Mouse (Mus musculus): Measurements from ENCODE around the gene Zfp617.
"Not testable (repeated sequence)": the region's sequence is repeated elsewhere in the genome, so short reads cannot be mapped to it uniquely, and the experiment has no call there.

Zfp617 gene

DNA sequence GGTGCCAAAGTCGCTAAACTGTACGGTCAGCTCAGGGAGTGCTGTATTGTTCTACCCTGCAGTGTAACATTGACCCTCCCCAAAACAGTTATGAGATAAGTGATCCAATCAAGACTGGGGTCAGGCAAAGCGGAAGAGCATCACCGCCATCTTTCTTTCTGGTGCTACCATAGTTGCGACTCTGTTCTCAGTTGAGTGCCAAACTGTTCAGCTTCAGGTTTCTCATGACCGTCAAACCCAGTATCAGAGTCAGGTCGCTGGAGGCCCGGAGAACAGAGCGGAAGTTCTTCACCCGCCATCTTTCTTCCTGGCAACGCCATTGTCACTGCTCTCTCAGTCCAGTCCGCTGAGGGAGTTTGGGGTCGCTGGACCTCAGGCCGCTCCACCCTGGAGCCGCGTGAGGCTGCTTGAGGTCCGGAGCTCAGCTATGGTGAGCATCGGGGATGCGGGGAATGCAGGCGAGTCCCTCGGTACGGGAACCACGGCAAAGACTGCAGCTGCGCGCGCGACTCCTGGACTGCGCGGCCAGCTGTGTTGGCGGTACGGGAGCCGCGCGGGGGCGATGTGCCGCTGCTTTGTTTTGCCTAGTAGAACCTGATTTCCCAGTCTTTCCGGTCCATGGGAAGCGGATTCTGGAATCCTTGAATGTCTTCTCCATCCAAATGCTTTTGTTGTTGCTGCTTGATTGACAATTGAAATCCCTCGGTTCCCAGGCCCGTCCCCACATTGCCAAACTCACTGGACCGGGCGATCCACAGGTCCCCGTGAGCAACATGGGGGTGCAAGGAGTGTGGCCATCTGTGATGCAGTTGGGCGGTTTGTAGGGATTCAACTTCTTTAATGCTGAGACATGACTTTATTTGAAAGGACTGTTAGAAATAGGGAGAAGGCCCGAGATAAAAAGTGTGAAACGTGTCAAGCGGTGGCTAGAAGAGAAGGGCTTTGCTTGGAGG, at the start of gene Zfp617, which contains the start of gene Zfp882:
TSS of gene Zfp617 (plus strand) at position 327 of the 953 bp plus-strand sequence.
TSS of gene Zfp882 (plus strand) at position 300 of the 953 bp plus-strand sequence.
- DNase-seq, result peak; percentile 92

DNA sequence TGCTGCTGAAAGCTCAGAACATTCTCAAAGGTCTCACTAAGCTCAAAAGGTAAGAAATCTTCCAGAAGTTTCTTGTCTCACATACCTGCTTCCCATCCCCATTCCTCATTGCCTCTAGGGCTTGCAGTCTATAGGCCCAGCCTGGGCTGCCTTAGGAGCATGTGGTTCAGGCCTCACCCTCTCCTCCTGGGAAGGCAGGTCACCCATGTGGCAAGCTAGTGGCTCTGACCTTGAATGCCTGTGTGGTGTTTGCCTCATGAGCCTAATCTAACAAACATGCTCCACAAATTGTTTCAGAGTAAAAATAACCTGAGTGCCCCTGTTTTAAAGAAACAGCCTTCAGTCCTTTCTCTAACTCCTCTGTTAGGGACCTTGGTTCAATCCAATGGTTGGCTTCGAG, 46.9 kb upstream of the Zfp617 start:
- DNase-seq, result not testable (repeated sequence)

DNA sequence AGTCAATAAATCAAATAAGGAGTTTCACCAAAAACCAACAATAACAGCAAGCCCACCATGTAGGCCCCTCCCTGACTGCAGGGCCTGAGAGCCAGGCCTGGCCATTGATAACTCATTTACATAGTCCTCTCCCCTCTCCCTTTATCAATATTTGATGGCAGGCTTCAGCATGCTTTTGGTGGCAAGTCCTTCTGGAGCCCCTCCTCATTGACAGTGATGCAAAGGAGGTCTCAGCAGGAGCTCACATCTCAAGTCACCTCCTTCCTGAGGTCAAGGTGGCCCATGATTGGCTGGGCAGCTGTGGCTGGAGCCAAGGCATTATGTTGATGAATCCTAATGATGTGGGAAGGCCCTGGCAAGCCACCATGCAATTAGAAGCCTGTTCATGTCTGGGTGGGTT, 46.4 kb upstream of the Zfp617 start:
- not testable (repeated sequence) for DNase-seq

DNA sequence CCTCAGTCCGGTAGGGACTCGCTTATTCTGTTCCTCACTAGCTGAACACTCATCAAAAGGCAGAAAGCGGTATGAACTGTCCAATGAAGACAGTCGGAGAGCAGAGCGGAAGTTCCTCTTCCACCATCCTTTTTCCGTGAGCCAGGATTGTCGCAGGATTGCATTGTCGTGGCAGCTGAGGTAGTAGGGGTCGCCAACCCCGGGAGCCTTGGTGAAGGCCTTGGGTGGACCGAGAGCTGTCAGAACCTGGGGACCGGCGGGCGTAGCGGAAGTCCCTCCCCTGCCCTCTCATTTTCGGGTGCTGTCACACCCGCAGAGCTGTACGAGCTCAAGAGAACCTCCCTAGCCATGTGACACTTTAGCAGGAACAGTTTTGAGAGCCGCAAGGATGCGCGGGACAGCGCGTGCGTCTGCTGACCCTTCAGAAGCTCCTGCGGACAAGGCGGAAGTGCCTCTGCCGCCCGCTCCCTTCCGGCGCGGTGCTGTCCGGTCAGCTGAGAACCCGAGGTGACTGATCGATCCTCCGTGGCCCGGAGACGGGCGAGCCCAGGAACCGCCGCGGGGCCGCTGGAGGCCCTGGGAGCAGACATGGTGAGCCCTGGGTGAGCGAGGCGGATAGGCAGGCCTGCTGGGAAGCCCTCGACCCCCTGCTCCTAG, 26.7 kb upstream of the Zfp617 start, which contains the start of gene Zfp709:
TSS of gene Zfp709 (plus strand) at position 402 of the 657 bp plus-strand sequence.
- DNase-seq, result peak; percentile 66

DNA sequence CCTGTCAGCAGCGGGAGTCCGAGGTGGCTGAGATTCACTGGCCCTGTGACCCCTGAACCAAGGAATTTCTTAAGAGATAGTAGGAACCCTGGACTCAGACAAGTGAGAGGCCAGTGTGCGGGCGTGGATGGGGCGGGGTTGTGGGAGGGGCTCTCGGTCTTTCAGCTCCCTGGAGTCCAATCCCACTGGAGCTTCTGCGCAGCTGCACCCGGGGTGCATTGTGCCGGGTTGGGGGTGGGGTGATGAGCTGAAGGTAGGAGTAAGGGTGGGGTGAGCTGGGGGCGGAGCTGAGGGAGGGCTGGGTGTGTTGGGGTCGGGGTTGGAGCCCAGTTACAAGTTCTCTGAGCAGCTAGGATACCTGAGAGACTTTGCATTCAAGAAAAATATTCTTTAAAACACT, 7.8 kb upstream of the Zfp617 start:
- not testable (repeated sequence) for DNase-seq

DNA sequence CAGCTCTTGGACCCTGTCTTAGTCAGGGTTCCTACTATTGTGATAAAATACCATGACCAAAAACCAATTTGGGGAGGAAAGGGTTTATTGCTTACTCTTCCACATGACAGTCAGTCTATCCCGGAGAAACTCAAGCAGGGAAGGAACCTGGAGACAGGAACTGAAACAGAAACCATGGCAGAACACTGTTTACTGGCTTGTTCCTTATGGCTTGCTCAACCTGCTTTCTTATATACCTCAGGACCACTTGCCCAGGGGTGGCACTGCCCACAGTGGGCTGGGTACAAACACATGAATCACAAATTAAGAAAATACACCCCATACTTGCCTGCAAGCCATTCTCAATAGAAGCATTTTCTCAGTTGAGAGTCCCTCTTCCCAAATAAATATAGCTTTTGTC, 5.4 kb upstream of the Zfp617 start:
- DNase-seq, result not testable (repeated sequence)

DNA sequence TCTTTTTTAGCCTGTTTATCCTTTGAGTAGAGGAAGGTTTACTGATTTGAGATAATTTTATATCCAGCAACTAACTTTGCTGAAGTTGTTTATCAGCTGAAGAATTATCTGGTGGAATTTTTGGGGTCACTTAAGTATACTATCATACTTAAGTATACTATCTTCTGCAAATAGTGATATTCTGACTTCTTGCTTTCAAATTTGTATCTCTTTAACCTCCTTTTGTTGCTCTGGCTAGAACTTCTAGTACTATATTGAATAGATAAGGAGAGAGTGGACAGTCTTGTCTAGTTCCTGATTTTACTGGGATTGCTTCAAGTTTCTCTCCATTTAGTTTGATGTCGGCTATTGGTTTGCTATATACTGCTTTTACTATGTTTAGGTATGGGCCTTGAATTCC, 1.6 kb upstream of the Zfp617 start:
- no peak for DNase-seq

DNA sequence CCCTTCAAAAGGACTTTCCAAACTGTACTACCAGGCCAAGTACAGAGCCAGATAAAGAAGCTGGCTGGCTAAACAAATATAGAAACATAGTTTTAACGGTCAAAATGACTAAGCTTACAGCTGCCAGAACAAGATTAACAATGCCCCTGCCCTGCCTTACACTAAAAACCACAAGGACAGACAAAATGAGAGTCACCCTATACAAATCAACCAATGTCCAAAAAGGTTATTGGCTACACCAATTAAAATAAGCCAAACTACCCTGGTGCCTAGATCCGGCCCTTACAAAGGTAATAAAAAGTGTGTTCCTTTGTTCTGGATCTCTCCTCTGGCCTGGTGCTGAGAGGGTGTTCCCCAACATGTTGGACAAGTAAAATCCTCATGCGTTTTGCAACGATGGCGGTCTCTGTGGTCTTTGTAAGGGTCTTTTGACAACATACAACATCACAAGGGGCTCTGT, 607 bp upstream of the Zfp617 start:
- DNase-seq, result no peak

DNA sequence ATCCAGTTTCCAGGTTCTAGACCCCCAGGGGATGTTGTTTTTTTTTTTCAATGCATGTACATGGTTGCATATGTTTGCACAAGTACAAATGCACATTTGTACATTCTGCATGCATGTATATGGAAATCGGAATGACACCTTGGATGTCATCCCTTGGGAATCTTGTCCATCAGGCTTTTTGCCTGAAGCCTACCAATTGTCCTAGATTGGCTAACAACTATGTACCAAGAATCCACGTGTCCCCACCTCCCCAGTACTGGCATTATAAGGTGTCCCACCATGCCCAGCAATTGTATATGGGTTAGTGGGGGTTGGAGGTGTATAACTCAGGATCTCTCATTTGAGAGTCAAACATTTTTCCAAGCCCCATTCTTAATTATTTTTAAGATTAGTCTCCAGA, 3.9 kb downstream of the Zfp617 start:
- DNase-seq, result no peak

DNA sequence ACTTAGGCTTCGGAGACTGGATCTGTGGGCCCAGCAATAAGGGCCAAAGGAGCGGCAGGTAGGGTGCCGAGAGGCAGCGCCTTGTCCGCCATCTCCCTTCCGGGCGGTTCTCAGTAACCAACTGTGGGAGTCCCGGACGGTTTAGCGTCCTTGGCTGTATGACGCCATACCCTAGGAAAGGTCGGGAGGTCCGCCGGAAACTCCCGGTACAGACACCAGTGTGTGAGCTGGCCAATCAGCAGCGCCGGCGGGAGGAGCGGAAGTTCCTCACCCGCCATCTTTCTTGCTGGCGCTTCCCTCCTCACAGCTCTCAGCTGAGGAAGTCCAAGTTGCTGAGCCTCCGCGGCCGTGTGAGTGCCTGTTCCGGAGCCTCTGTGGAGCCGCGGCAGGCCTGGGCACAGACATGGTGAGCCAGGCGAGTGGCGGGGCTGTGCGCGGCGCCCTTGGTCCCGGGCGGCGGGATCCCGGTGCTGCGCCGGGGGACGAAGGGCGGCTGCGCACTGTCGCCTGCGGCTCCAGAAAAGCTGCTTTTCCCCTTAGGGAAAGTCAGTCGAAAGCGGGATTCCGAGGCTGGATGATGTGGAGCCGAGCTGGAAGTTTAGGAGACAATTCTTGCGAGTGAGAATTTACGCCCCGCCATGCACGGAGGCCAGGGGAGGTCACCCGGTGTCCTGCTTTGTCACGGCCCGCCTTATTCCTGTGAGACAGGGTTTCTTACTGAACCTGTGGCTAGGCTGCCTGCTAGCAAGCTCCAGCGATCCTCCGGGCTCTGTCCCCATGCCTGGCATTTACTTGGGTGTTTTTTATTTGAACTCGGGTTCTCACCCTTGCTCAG, 14.3 kb downstream of the Zfp617 start:
- DNase-seq, result peak; percentile 97

DNA sequence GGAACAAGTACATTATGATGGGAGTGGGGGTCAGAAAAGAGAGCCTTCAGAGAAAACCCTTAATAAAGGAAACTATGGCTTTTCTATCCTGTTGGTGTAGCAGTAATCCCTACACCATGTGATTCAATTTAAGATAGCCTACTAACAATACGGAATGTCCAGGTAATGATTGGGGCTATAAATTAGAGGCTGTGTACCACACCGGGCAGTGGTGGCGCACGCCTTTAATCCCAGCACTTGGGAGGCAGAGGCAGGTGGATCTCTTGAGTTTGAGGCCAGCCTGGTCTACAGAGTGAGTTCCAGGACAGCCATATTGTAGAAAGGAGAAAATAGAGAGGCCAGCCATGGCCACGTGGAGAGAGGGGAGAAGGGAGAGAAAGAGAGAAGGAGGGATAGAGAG, 17.4 kb downstream of the Zfp617 start:
- DNase-seq, result no peak

DNA sequence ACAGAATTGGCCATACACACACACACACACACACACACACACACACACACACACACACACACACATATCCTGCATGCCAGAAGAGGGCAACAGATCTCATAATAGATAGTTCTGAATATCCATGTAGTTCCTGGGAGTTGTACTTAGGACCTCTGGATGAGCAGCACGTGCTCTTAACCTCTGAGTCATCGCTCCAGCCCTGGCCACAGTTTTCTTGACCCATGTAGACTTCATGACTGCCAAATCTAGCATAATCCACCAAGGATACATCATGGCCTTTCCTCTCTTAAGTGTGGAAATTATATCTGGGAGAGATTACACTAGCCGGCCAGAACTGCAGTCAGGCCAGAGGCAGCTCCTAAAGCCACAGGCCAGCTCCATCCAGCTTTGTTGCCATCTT, 18.1 kb downstream of the Zfp617 start:
- no peak for DNase-seq

DNA sequence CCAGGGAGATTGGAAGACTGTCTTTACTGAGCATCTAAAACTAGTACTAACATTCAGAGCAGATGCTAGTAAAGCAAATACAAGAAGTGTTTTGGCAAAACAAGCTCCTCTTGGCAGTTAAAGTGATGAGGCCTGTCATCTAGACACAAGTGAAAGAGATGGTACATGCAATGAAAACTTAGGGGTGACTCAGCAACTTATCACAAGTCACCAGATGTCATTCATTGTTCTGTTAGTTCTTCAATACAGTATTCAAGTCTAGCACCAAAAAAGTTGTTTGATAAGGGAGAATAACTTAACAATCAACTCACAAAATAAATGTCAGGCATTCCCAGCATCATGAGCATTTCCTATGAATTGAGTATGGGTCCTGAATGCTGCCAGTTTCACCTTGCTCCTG, 19.3 kb downstream of the Zfp617 start:
- DNase-seq, result peak; percentile 20

DNA sequence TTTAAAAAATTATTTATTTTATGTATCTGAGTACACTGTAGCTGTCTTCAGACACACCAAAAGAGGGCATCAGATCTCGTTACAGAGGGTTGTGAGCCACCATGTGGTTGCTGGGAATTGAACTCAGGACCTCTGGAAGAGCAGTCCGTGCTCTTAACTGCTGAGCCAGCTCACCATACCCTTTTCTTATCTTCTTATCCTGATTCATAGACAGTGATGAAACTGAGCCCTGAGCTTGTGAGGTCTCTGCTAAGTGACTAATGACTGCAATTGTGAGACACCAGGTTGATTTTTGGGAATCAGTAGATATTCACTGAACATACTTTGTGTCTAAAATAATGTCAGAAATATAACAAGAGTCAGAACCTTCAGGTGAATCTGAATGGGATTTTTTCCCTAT, 29.6 kb downstream of the Zfp617 start:
- not testable (repeated sequence) for DNase-seq

DNA sequence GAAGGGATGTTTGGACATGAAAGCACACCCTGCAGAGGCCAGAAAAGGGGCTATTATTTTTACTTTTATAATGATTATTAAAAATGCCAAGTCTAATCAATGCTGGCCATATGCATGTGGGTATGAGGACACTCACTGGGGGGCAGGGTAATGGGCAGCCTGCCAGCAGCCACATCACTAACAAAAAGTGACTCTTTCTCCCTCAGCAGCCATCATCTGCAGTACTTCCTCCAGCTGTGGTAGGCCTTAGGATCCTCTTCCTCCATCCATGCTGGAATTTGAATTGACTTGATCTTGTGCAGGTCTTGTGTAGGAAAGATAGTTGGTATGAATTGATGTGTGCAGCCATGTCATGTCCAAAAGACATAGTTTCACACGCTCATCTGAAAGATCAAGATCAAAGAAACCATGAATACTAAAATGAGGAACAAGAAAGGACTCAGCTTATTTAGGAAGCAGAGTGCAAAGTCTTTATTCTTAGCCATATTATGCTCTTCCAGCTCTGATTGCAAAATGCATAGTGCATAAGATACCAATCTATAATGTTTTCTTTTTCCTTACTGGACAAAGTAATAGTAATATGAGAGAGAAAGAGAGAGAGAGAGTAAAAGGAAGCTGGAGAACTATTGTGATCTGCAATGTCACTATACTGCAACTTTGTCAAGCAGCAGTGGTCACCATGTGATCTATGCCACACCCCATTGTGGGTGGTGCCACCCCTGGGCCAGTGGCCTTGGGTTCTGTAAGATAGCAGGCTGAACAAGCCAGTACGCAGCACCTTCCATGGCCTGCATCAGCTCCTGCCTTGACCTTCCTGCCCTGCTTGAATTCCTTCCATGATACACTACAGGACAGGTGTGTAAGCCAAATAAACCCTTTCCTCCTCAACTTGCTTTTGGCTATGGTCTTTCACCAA, 32.1 kb downstream of the Zfp617 start:
- DNase-seq, result no peak

DNA sequence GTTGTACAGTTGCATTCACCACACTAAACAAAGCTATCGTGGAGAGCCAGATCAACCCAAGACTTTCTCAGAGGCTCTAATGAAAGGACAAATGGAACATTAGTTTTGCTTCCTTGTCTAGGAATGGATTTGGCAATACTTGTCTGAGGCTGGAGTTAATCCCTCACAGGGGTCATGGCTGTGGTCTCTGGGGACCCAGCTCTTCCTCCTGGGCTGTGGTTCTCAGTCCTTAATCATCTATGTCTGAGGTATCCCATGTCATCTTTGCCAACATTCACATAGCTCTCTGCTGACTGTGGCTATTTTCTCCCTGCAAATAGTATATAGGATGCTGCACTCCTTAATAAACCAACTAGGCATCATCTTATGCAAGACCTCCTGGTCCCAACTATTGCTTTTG, 33.3 kb downstream of the Zfp617 start:
- no peak for DNase-seq

DNA sequence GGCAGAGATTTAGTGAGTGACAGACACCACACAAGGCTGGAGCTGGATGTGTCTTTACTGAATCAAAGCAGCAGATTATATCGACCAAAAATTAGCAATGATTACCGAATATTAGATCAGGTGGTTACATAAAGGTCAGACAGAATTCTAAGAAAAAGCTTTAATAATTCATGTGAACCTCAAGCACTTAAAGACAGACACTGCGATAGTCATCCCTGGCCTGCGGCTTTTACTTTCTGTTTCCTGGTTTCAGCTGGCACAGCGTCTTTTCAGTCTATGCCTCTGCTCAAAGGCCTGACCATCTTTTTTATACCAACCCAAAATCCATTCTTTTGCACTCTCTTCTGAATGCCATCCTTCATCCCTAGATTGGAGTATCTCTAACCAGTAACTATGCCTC, 40.2 kb downstream of the Zfp617 start:
- DNase-seq, result no peak

DNA sequence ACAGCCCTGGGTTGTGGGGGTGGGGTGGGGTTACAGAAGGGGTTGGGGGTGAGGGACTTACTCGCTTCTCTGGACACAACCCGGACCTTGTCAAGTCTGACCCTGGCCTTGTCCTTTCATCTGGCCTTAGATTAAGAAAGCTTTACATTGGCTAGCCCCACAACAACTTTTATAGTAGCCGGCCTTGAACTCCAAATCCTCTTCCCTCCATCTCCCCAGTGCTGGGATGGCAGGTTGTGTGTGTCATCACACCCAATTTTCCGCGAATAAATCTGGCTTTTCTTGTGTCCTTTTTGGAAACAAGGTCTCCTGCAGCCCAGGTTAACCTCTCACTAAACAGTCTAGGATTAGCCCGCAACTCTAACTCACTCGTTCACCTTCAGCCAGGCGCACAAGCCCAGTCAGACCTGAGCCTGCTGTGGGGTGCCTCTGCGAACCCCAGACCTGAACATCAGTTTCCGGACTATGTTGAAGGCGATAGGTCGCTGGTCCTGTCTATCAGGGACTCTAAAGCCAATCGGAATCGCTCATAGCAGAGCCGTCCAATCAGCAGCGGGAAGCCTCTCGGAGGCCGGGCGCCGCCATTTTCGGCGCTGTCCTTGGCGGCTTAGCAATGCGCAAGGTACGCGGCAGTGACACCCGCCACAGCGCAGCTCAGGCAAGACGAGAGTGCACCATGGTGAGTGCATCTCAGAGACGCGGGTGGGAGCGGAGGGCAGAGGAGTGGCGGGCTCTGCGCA, 42.2 kb downstream of the Zfp617 start, which contains the start of gene Zfp961:
TSS of gene Zfp961 (plus strand) at position 557 of the 740 bp plus-strand sequence.
- DNase-seq, result peak; percentile 97

DNA sequence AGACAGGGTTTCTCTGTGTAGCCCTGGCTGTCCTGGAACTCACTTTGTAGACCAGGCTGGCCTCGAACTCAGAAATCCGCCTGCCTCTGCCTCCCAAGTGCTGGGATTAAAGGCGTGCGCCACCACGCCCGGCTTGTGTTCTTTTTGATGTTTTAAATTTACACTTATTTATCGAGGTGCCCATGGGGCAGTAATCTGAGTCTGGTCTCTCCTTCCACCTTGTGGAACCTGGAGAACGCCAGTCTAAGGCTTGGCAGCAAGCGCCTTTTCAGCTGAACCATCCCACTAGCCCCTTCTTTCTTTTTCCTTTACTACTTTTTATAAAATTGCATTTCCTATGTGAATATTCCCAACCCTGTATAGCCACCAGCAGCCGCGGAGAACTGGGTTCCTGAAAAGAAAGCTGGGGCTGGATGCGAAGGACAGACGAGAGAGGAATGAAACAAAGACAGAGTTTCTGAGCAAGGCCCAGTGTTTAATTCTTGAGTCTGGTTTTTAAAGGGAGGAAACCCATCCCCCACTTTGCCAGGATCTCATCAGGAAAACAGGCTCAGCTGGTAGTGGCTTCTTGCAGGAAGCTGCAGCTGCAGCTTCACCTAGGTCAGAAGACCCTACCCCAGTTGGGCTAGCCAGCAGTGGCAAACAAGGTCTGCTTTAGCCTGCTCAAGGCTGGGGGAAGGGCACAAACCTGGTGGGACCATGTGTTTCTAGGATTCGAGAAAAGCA, 43.2 kb downstream of the Zfp617 start:
- DNase-seq, result no peak

DNA sequence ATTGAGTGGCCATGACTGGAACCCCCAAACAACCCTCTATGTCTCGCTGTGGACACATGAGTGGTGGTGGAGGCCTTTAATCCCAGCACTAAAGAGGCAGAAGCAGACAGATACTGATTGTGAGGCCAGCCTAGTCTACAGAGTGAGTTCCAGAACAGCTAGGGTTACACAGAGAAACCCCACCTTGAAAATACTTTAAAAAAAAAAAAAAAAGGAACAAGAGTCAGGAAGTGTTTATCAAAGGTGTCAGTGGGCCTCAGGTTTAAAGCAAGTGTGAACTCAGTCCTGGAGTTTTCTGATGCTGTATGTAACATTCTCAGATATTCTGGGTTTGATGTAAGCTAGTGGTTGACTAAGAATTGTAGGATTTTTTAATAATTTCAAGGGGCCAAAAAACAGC, 44.1 kb downstream of the Zfp617 start:
- no peak for DNase-seq

Data from layer of hippocampus, adult 9-11 months (tissue).